Mouse (Mus musculus) liver (tissue): ENCODE data around the gene Gm10382.
"Not testable (repeated sequence)": the region's sequence is repeated elsewhere in the genome, so short reads cannot be mapped to it uniquely, and the experiment has no call there.

Source experiments
- DNase-seq: peaks from one replicate; pipeline ENCODE4 v3.0.0-alpha.2; 2020; ENCODE audit warnings: mixed read lengths

Gene Gm10382

GRCm38 (mm10) chr5:125370950-125371693 is 18.0 kb upstream of the Gm10382 start:
- no peak for DNase-seq

GRCm38 (mm10) chr5:125372027-125372426 is 17.1 kb upstream of the Gm10382 start:
- DNase-seq = no peak

GRCm38 (mm10) chr5:125375871-125376270 is 13.3 kb upstream of the Gm10382 start:
- no peak for DNase-seq

GRCm38 (mm10) chr5:125377214-125377613 is 11.9 kb upstream of the Gm10382 start:
- no peak for DNase-seq

- DNase-seq = no peak
These were observed 10.2 kb upstream of the Gm10382 start for GRCm38 (mm10) chr5:125378919-125379318.

GRCm38 (mm10) chr5:125381954-125382672 is 7.0 kb upstream of the Gm10382 start:
- DNase-seq = no peak

- peak; percentile 55 for DNase-seq
These were observed 6.2 kb upstream of the Gm10382 start for GRCm38 (mm10) chr5:125382673-125383558.

GRCm38 (mm10) chr5:125383637-125384420 is 5.3 kb upstream of the Gm10382 start:
- no peak for DNase-seq

GRCm38 (mm10) chr5:125384512-125385214 is 4.5 kb upstream of the Gm10382 start:
- DNase-seq = no peak

GRCm38 (mm10) chr5:125385215-125385940 is 3.7 kb upstream of the Gm10382 start:
- DNase-seq = no peak

- not testable (repeated sequence) for DNase-seq
These were observed 1.8 kb upstream of the Gm10382 start for GRCm38 (mm10) chr5:125387295-125387694.

GRCm38 (mm10) chr5:125388358-125389092 is 597 bp upstream of the Gm10382 start:
- no peak for DNase-seq

GRCm38 (mm10) chr5:125389579-125390441 is 688 bp downstream of the Gm10382 start, which contains the start of gene Ubc:
Gene Ubc (minus strand): TSS chr5:125390202.
- DNase-seq = peak; percentile 92

- DNase-seq = no peak
These were observed 1.9 kb downstream of the Gm10382 start for GRCm38 (mm10) chr5:125390906-125391477.

- DNase-seq = no peak
These were observed 2.5 kb downstream of the Gm10382 start for GRCm38 (mm10) chr5:125391609-125392008.

- DNase-seq = not testable (repeated sequence)
These were observed 3.1 kb downstream of the Gm10382 start for GRCm38 (mm10) chr5:125392176-125392575.

GRCm38 (mm10) chr5:125392618-125392976 is 3.5 kb downstream of the Gm10382 start:
- no peak for DNase-seq

- DNase-seq = peak; percentile 95
These were observed 4.0 kb downstream of the Gm10382 start for GRCm38 (mm10) chr5:125392977-125393621.
